Mouse (Mus musculus): Measurements from ENCODE around the gene Sypl2. TPM values are rescaled to one million over a fixed set of nuclear protein-coding genes. Genes with fewer than 3 reads are reported as not detected.

The Sypl2 gene
- polyA plus RNA-seq, 1 experiment from 2014 or later, result 0.28 TPM

DNA sequence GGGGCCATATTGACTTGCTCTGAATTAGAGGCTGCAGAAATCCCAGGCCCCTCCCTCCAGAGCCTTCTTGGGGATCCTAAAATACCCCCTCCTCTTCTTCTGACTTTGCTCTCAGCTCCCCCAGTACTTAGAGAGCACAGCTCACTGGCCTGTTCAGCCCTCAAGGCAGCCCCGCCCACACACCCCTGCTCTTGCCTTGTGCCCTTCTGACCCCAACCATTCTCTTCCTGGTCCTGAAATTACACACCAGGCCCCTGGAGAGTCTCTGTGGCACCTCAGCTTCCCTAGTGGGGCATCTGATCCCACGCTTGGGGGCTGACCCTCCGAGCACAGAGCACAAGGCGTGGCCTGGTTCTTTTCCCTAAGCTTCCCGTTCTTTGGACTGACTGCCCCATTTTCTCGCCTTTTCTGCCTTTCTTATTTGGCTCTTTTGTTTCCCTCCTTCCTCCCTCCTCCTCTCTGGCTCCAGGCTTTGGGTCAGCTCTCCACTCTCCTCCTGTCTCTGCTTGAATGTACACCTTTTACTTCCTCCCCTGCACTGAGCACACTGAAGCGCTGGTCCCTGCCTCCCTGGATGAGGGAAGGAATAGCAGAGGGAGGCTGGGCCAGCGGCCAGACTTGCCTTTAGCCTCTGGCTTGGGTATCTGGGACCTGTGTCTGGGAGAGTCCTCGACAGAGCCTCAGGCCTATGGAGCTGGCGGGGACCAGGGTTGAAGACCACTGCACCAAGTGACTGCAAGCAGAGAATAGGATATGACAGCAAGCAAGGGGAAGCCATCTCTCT is 60.7 kb downstream of the Sypl2 start:
- Histone ChIP-seq H3K9me3 (ENCODE audit: control insufficient read depth, low read length) (no peaks in the 10 kb centered on the region), H3K27me3 (replicated peaks; ENCODE audit: control insufficient read depth, insufficient read depth, low read length) (no peaks in the 10 kb centered on the region), H3K4me3 (ENCODE audit: low read length) (no peak overlapping the region), H3K4me1 (ENCODE audit: control insufficient read depth, insufficient read depth, low read length) (peaks cover 16% of the 10 kb centered on the region), H3K4me2 (ENCODE audit: low read depth, low read length) (no peak overlapping the region), H3K9ac (ENCODE audit: low read depth, low read length) (0 out of 2 replicates have a peak overlapping the region, but pooled peaks have one; percentile 21), H3K27ac (ENCODE audit: low read length) (no peak overlapping the region), H3K36me3 (ENCODE audit: control insufficient read depth, insufficient read depth, low read length) (no peaks in the 10 kb centered on the region)
- ATAC-seq, result peak; percentile 49
- 46% methylated on average over 10 of the region's 10 CpGs for WGBS

- Histone ChIP-seq H3K27ac (ENCODE audit: low read length) (no peak overlapping the region), H3K4me2 (ENCODE audit: low read depth, low read length) (peak overlapping the region; percentile 38), H3K4me3 (ENCODE audit: low read length) (peak overlapping the region; percentile 21; the same call in 1 of the 2 replicates), H3K9me3 (ENCODE audit: control insufficient read depth, low read length) (no peaks in the 10 kb centered on the region), H3K9ac (ENCODE audit: low read depth, low read length) (no peak overlapping the region), H3K36me3 (ENCODE audit: control insufficient read depth, insufficient read depth, low read length) (no peaks in the 10 kb centered on the region), H3K27me3 (replicated peaks; ENCODE audit: control insufficient read depth, insufficient read depth, low read length) (0 out of 2 replicates have a peak, but pooled peaks cover 2% of the 10 kb centered on the region), H3K4me1 (ENCODE audit: control insufficient read depth, insufficient read depth, low read length) (peaks cover 16% of the 10 kb centered on the region)
- peak; percentile 55 for ATAC-seq
- WGBS, result 17% methylated on average over 9 of the region's 9 CpGs
Measured at GRCm38 (mm10) chr3:108164807-108165206, 61.6 kb downstream of the Sypl2 start.

GRCm38 (mm10) chr3:108164091-108164490 is 62.4 kb downstream of the Sypl2 start:
- no peaks in the 10 kb centered on the region for H3K9me3 ChIP-seq (ENCODE audit: control insufficient read depth, low read length)
- H3K9ac ChIP-seq (ENCODE audit: low read depth, low read length), result no peak overlapping the region
- no peak overlapping the region for H3K4me2 ChIP-seq (ENCODE audit: low read depth, low read length)
- H3K27ac ChIP-seq (ENCODE audit: low read length), result no peak overlapping the region
- WGBS, result 71% methylated on average over 5 of the region's 5 CpGs
- ATAC-seq, result no peak
- H3K27me3 ChIP-seq (replicated peaks; ENCODE audit: control insufficient read depth, insufficient read depth, low read length), result 0 out of 2 replicates have a peak, but pooled peaks cover 2% of the 10 kb centered on the region
- no peaks in the 10 kb centered on the region for H3K36me3 ChIP-seq (ENCODE audit: control insufficient read depth, insufficient read depth, low read length)
- H3K4me3 ChIP-seq (ENCODE audit: low read length), result no peak overlapping the region
- peaks cover 16% of the 10 kb centered on the region for H3K4me1 ChIP-seq (ENCODE audit: control insufficient read depth, insufficient read depth, low read length)

Other genes starting within 250 kb of the Sypl2 start
- gene Gstm2, start 240.2 kb downstream of the Sypl2 start, polyA plus RNA-seq (2015; fragmentation: Nextera tagmentation; extraction: Ambion mirVana), result 207 and 212 TPM in 2 replicates
- 327 and 376 TPM in 2 replicates for gene Gstm1, start 208.7 kb downstream of the Sypl2 start, polyA plus RNA-seq (2015; fragmentation: Nextera tagmentation; extraction: Ambion mirVana)
- gene Gstm4, start 181.8 kb downstream of the Sypl2 start, polyA plus RNA-seq (2015; fragmentation: Nextera tagmentation; extraction: Ambion mirVana), result 47.9 and 49.2 TPM in 2 replicates
- 46.9 and 48.9 TPM in 2 replicates for gene Ampd2, start 140.0 kb downstream of the Sypl2 start, polyA plus RNA-seq (2015; fragmentation: Nextera tagmentation; extraction: Ambion mirVana)
- gene Gnat2, start 133.9 kb downstream of the Sypl2 start, polyA plus RNA-seq (2015; fragmentation: Nextera tagmentation; extraction: Ambion mirVana), result 1.9 and 2.7 TPM in 2 replicates
- gene Gnai3, start 80.5 kb downstream of the Sypl2 start, polyA plus RNA-seq (2015; fragmentation: Nextera tagmentation; extraction: Ambion mirVana), result 168 and 170 TPM in 2 replicates
- gene Gpr61, start 71.8 kb downstream of the Sypl2 start, polyA plus RNA-seq (2015; fragmentation: Nextera tagmentation; extraction: Ambion mirVana), result 0.11 and 0.13 TPM in 2 replicates
- 2.2 and 2.5 TPM in 2 replicates for gene Amigo1, start 40.3 kb downstream of the Sypl2 start, polyA plus RNA-seq (2015; fragmentation: Nextera tagmentation; extraction: Ambion mirVana)
- 4.2 and 4.7 TPM in 2 replicates for gene Cyb561d1, start 25.4 kb downstream of the Sypl2 start, polyA plus RNA-seq (2015; fragmentation: Nextera tagmentation; extraction: Ambion mirVana)
- gene Atxn7l2, start 15.7 kb downstream of the Sypl2 start, polyA plus RNA-seq (2015; fragmentation: Nextera tagmentation; extraction: Ambion mirVana), result 9.7 and 10.5 TPM in 2 replicates
- 249 and 278 TPM in 2 replicates for gene Psma5, start 30.3 kb upstream of the Sypl2 start, polyA plus RNA-seq (2015; fragmentation: Nextera tagmentation; extraction: Ambion mirVana)
- 3.7 and 4.3 TPM in 2 replicates for gene Sort1, start 57.4 kb upstream of the Sypl2 start, polyA plus RNA-seq (2015; fragmentation: Nextera tagmentation; extraction: Ambion mirVana)
- gene Mybphl, start 138.3 kb upstream of the Sypl2 start, polyA plus RNA-seq (2015; fragmentation: Nextera tagmentation; extraction: Ambion mirVana), result not detected in 2 replicates
- gene Psrc1, start 157.2 kb upstream of the Sypl2 start, polyA plus RNA-seq (2015; fragmentation: Nextera tagmentation; extraction: Ambion mirVana), result 22.1 and 26.1 TPM in 2 replicates
- gene Celsr2, start 188.9 kb upstream of the Sypl2 start, polyA plus RNA-seq (2015; fragmentation: Nextera tagmentation; extraction: Ambion mirVana), result 2.6 and 3.0 TPM in 2 replicates
- gene Sars, start 218.6 kb upstream of the Sypl2 start, polyA plus RNA-seq (2015; fragmentation: Nextera tagmentation; extraction: Ambion mirVana), result 166 and 168 TPM in 2 replicates